Mouse (Mus musculus): Measurements from ENCODE around the gene Cmpk1.

GRCm38 (mm10) chr4:114916056-114916455 lies 71.0 kb downstream of the Cmpk1 start:
- TF ChIP-seq EP300 (IDR thresholded peaks at IDR 0.05; ENCODE audit: low read depth) (no peak), CTCF (IDR thresholded peaks at IDR 0.05; ENCODE audit: low read depth) (no peak)

Measured in liver, embryonic 14.5 days (tissue).